Mouse (Mus musculus) ES-Bruce4 (cell line): ENCODE results near the gene Snx9. TPM values are rescaled to one million over a fixed set of nuclear protein-coding genes. Genes with fewer than 3 reads are reported as not detected.

Source experiments
- H3K27ac ChIP-seq: 2 replicates; pipeline ENCODE4 v1.5.1; 2012; ENCODE audit warnings: low read length, inconsistent platforms; ENCODE audit not compliant: insufficient read depth
- H3K27me3 ChIP-seq: 2 replicates; pipeline ENCODE4 v1.6.1; 2012; ENCODE audit warnings: mild to moderate bottlenecking, low read length, inconsistent platforms; ENCODE audit not compliant: control insufficient read depth, poor library complexity, insufficient read depth, severe bottlenecking
- H3K36me3 ChIP-seq: 2 replicates; pipeline ENCODE4 v1.6.1; 2012; ENCODE audit warnings: inconsistent platforms, mild to moderate bottlenecking, low read length, moderate library complexity; ENCODE audit not compliant: control insufficient read depth, poor library complexity, insufficient read depth, severe bottlenecking
- H3K4me1 ChIP-seq: one replicate; pipeline ENCODE4 v1.8.1; 2011; ENCODE audit warnings: low read length; ENCODE audit not compliant: control insufficient read depth, insufficient read depth
- H3K4me3 ChIP-seq: 2 replicates; pipeline ENCODE4 v1.5.1; 2011; ENCODE audit warnings: low read depth, mild to moderate bottlenecking, low read length
- H3K9ac ChIP-seq: 2 replicates; pipeline ENCODE4 v1.6.1; 2012; ENCODE audit warnings: low read depth, mild to moderate bottlenecking, inconsistent platforms; ENCODE audit not compliant: poor library complexity, severe bottlenecking
- H3K9me3 ChIP-seq: replicated peaks from 2 replicates; pipeline ENCODE4 v1.6.1; 2012; ENCODE audit warnings: mild to moderate bottlenecking, low read length, inconsistent platforms; ENCODE audit not compliant: control insufficient read depth, poor library complexity, insufficient read depth, severe bottlenecking
- CTCF ChIP-seq: IDR thresholded peaks from one replicate; pipeline ENCODE4 v1.8.1; 2011; ENCODE audit warnings: low read depth, low read length
- EP300 ChIP-seq: IDR thresholded peaks from 2 replicates; pipeline ENCODE4 v1.6.1; 2011; ENCODE audit warnings: low read depth, low read length; ENCODE audit not compliant: insufficient read depth
- POLR2A ChIP-seq: IDR thresholded peaks from one replicate; pipeline ENCODE4 v1.8.1; 2011; ENCODE audit warnings: low read length; ENCODE audit not compliant: insufficient read depth
- polyA plus RNA-seq: library from polyadenylated mRNA; stranded (reverse); fragments of >200 nt; gene quantifications from 2 replicates; pipeline ENCODE4 v1.2.4, GENCODE M21; 2011; ENCODE audit warnings: low read depth; ENCODE audit not compliant: missing spikeins, insufficient read depth, insufficient read length

Gene Snx9
- polyA plus RNA-seq, 1 experiment: 46.8 TPM

DNA sequence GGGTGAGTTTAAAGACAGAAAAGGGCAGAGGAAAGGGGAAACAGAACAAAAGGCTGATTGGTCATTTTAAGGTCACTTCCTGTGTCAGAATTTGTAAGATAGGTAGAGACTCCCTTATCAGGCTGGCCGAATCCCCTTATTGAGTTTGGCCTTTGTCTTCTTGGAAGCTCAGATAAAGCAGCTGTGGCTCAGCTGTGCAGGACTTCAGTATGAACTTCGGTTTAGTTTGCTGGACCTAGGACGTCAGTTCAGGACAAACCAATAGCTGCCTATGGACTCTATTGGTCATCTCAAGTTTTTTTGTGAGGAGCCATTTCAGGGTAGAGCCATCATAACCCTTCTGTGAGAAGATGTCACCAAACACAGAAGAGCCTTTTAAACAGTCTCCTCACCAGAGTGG, 12.2 kb upstream of the Snx9 start:
- no peak overlapping the region for H3K9ac ChIP-seq
- TF ChIP-seq EP300: no peak
- no peak for TF ChIP-seq POLR2A
- no peak for TF ChIP-seq CTCF
- H3K27me3 ChIP-seq: no peaks in the 10 kb centered on the region
- peaks cover 1% of the 10 kb centered on the region for H3K4me1 ChIP-seq
- no peak overlapping the region for H3K4me3 ChIP-seq
- no peaks in the 10 kb centered on the region for H3K9me3 ChIP-seq
- no peaks in the 10 kb centered on the region; the same call in 1 of the 2 replicates for H3K36me3 ChIP-seq
- no peak overlapping the region for H3K27ac ChIP-seq

DNA sequence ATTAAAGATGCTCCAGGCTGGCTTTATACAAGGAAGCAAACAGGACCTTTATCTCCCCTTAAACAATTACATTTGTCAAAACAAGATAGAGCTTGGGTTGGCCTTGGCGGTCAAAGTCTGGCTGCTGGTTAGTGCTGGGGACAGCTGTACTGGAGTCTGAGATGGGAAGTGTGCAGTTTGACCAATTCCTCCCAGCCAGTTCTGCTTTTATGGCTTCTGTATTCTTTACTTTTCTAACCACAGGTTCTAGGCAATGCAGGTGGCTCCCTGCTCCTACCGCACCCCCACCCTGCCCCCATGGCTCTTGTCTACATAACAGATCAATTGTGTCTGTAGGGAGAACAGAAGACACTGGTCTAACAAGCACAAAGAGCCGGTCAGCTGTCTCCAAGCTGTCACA, 11.2 kb upstream of the Snx9 start:
- Histone ChIP-seq H3K4me3 (no peak overlapping the region), H3K9me3 (no peaks in the 10 kb centered on the region), H3K9ac (no peak overlapping the region), H3K4me1 (peaks cover 1% of the 10 kb centered on the region), H3K27me3 (no peaks in the 10 kb centered on the region), H3K27ac (no peak overlapping the region), H3K36me3 (no peaks in the 10 kb centered on the region; the same call in 1 of the 2 replicates)
- TF ChIP-seq POLR2A: no peak
- TF ChIP-seq EP300: no peak
- no peak for TF ChIP-seq CTCF

DNA sequence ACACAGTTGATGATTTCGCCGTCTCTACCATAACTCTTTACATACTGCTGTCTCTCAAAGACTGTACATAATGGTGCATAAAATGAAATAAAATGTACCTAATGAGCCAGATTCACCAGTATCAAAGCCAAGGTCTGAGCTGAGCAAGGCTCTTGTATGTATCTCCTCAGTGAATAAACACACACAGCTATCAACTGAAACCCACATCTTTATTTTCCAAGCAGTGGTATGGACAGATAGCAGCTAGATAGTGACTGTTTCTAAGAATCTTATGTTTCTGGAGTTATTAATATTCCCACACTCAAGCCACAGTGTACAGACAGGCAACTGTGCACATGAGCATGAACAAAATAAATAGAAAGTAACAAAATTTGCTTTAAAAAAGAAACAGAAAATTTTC, 10.7 kb upstream of the Snx9 start:
- Histone ChIP-seq H3K36me3 (no peaks in the 10 kb centered on the region), H3K27ac (no peak overlapping the region), H3K4me3 (no peak overlapping the region), H3K27me3 (no peaks in the 10 kb centered on the region), H3K9me3 (no peaks in the 10 kb centered on the region), H3K4me1 (peaks cover 1% of the 10 kb centered on the region), H3K9ac (no peak overlapping the region)
- TF ChIP-seq POLR2A: no peak
- no peak for TF ChIP-seq CTCF
- TF ChIP-seq EP300: no peak

DNA sequence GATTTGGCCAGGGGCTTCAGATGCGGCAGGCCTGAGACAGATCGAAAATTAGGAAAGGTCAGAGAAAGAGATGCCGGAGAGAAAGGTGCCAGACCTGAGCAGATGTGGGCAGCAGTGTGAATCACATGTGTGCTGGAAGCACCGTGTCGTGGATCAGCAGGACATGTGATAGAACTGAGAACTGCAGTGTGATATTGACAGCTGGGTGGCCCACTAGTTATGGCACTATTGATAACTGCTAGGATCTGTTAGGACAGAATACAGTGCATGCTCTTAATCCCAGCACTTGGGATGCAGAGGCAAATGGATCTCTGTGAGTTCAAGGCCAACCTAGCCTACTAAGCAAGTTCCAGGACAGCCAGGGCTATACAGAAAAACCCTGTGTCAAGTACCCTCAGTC, 10.3 kb upstream of the Snx9 start:
- TF ChIP-seq POLR2A: no peak
- TF ChIP-seq CTCF: no peak
- TF ChIP-seq EP300: no peak
- Histone ChIP-seq H3K9me3 (no peaks in the 10 kb centered on the region), H3K4me1 (peaks cover 1% of the 10 kb centered on the region)

DNA sequence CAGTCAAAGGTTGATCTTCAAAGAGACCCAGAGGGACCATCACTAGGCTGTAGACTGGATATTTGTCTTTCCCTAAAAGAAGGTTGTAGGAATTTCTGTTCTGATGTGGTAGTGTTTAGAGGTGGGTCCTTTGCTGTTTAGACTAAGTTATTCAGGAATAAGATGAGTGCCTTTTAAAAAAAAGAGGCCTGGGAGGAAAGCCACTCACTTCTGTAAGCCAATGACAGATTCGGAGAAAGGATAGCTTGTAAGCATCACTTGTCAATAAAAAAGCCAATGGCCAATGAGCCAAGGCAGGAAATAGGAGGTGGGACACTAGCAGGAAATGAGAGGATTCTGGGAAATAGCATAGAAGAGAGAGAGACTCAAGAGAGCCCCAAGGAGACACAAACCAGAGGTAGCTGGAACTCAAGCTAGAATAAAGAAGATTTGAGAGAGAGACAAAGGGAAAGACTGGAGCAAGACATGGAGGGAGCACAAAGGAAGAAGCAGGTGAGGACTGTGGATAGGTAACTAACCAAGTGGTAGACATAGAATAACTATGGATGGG, 9.8 kb upstream of the Snx9 start:
- no peak overlapping the region for H3K9ac ChIP-seq
- H3K36me3 ChIP-seq: no peaks in the 10 kb centered on the region
- no peak overlapping the region for H3K27ac ChIP-seq
- no peak overlapping the region for H3K4me3 ChIP-seq
- no peaks in the 10 kb centered on the region for H3K9me3 ChIP-seq
- H3K27me3 ChIP-seq: no peaks in the 10 kb centered on the region
- H3K4me1 ChIP-seq: peaks cover 1% of the 10 kb centered on the region
- TF ChIP-seq EP300: no peak
- no peak for TF ChIP-seq CTCF
- TF ChIP-seq POLR2A: no peak

More for the DNA sequence above, 10.3 kb upstream of the Snx9 start:
- Histone ChIP-seq H3K27ac (no peak overlapping the region), H3K27me3 (no peaks in the 10 kb centered on the region), H3K9ac (no peak overlapping the region), H3K4me3 (no peak overlapping the region), H3K36me3 (no peaks in the 10 kb centered on the region)

DNA sequence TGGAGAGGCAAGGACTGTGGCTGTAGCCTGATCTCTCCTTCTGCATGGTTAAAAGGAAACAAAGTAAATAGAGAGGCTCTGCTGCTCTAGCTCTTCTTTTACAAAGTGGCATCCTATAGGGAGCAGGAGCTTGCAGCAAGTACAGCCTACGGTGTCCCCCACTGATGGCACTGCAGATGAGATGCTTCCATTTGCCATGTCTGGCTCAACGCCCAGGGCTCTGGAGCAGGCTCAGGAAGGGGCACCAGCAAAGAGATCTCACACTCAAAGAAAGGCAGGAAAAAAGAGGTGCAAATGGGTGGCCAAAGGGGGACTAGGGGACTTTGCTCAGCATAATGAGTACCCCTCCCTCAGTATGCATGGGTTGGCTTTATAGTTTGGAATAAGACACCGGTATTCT, 7.0 kb upstream of the Snx9 start:
- Histone ChIP-seq H3K9me3 (no peaks in the 10 kb centered on the region), H3K4me1 (no peaks in the 10 kb centered on the region), H3K27me3 (no peaks in the 10 kb centered on the region), H3K9ac (no peak overlapping the region), H3K27ac (no peak overlapping the region), H3K4me3 (no peak overlapping the region), H3K36me3 (no peaks in the 10 kb centered on the region)
- TF ChIP-seq CTCF (no peak), EP300 (no peak), POLR2A (no peak)
